Mouse (Mus musculus): ENCODE data around the gene Znrf4. TPM values are rescaled to one million over a fixed set of nuclear protein-coding genes. Genes with fewer than 3 reads are reported as not detected.

The Znrf4 gene
- polyA plus RNA-seq, 1 experiment = not detected

GRCm38 (mm10) chr17:56515690-56516410 is 3.6 kb upstream of the Znrf4 start:
- Histone ChIP-seq H3K27me3 (ENCODE audit: control insufficient read depth, insufficient read depth, low read length, poor library complexity, severe bottlenecking) (peaks cover 7% of the 10 kb centered on the region; the same call in 1 of the 2 replicates), H3K27ac (ENCODE audit: insufficient read depth, low read length) (no peak overlapping the region), H3K4me3 (ENCODE audit: low read depth, low read length) (peak overlapping the region; percentile 26)

GRCm38 (mm10) chr17:56514916-56515315 is 2.7 kb upstream of the Znrf4 start:
- Histone ChIP-seq H3K4me3 (ENCODE audit: low read depth, low read length) (no peak overlapping the region), H3K36me3 (ENCODE audit: control insufficient read depth, insufficient read depth, low read length, poor library complexity, severe bottlenecking) (no peaks in the 10 kb centered on the region), H3K27me3 (ENCODE audit: control insufficient read depth, insufficient read depth, low read length, poor library complexity, severe bottlenecking) (peaks cover 7% of the 10 kb centered on the region; the same call in 1 of the 2 replicates), H3K27ac (ENCODE audit: insufficient read depth, low read length) (no peak overlapping the region), H3K4me1 (ENCODE audit: control insufficient read depth, insufficient read depth, low read length) (no peaks in the 10 kb centered on the region), H3K9ac (ENCODE audit: low read depth, poor library complexity, severe bottlenecking) (no peak overlapping the region), H3K9me3 (replicated peaks; ENCODE audit: control insufficient read depth, insufficient read depth, low read length, poor library complexity, severe bottlenecking) (no peaks in the 10 kb centered on the region)
- TF ChIP-seq EP300 (IDR thresholded peaks at IDR 0.05; ENCODE audit: insufficient read depth, low read depth, low read length) (no peak), CTCF (IDR thresholded peaks at IDR 0.05; ENCODE audit: low read depth, low read length) (no peak), POLR2A (IDR thresholded peaks at IDR 0.05; ENCODE audit: insufficient read depth, low read length) (no peak)

More at GRCm38 (mm10) chr17:56515690-56516410, 3.6 kb upstream of the Znrf4 start:
- no peak for TF ChIP-seq CTCF (IDR thresholded peaks at IDR 0.05; ENCODE audit: low read depth, low read length)
- TF ChIP-seq EP300 (IDR thresholded peaks at IDR 0.05; ENCODE audit: insufficient read depth, low read depth, low read length) = no peak
- TF ChIP-seq POLR2A (IDR thresholded peaks at IDR 0.05; ENCODE audit: insufficient read depth, low read length) = no peak
- Histone ChIP-seq H3K9ac (ENCODE audit: low read depth, poor library complexity, severe bottlenecking) (no peak overlapping the region), H3K9me3 (replicated peaks; ENCODE audit: control insufficient read depth, insufficient read depth, low read length, poor library complexity, severe bottlenecking) (no peaks in the 10 kb centered on the region), H3K36me3 (ENCODE audit: control insufficient read depth, insufficient read depth, low read length, poor library complexity, severe bottlenecking) (no peaks in the 10 kb centered on the region), H3K4me1 (ENCODE audit: control insufficient read depth, insufficient read depth, low read length) (no peaks in the 10 kb centered on the region)

GRCm38 (mm10) chr17:56514330-56514729 is 2.1 kb upstream of the Znrf4 start:
- H3K27ac ChIP-seq (ENCODE audit: insufficient read depth, low read length) = no peak overlapping the region
- TF ChIP-seq POLR2A (IDR thresholded peaks at IDR 0.05; ENCODE audit: insufficient read depth, low read length) = no peak
- no peak for TF ChIP-seq EP300 (IDR thresholded peaks at IDR 0.05; ENCODE audit: insufficient read depth, low read depth, low read length)
- TF ChIP-seq CTCF (IDR thresholded peaks at IDR 0.05; ENCODE audit: low read depth, low read length) = no peak
- H3K4me3 ChIP-seq (ENCODE audit: low read depth, low read length) = no peak overlapping the region
- H3K27me3 ChIP-seq (ENCODE audit: control insufficient read depth, insufficient read depth, low read length, poor library complexity, severe bottlenecking) = peaks cover 7% of the 10 kb centered on the region; the same call in 1 of the 2 replicates
- H3K9ac ChIP-seq (ENCODE audit: low read depth, poor library complexity, severe bottlenecking) = no peak overlapping the region
- H3K36me3 ChIP-seq (ENCODE audit: control insufficient read depth, insufficient read depth, low read length, poor library complexity, severe bottlenecking) = no peaks in the 10 kb centered on the region
- H3K4me1 ChIP-seq (ENCODE audit: control insufficient read depth, insufficient read depth, low read length) = peaks cover under 1% of the 10 kb centered on the region
- no peaks in the 10 kb centered on the region for H3K9me3 ChIP-seq (replicated peaks; ENCODE audit: control insufficient read depth, insufficient read depth, low read length, poor library complexity, severe bottlenecking)

GRCm38 (mm10) chr17:56511707-56512090 is 532 bp downstream of the Znrf4 start:
- H3K27ac ChIP-seq (ENCODE audit: insufficient read depth, low read length) = no peak overlapping the region

GRCm38 (mm10) chr17:56510970-56511706 is 1.1 kb downstream of the Znrf4 start:
- Histone ChIP-seq H3K4me3 (ENCODE audit: low read depth, low read length) (peak overlapping the region; percentile 20), H3K9me3 (replicated peaks; ENCODE audit: control insufficient read depth, insufficient read depth, low read length, poor library complexity, severe bottlenecking) (no peaks in the 10 kb centered on the region), H3K4me1 (ENCODE audit: control insufficient read depth, insufficient read depth, low read length) (peaks cover 8% of the 10 kb centered on the region), H3K9ac (ENCODE audit: low read depth, poor library complexity, severe bottlenecking) (peak overlapping the region; percentile 10; the same call in 1 of the 2 replicates), H3K27ac (ENCODE audit: insufficient read depth, low read length) (no peak overlapping the region), H3K36me3 (ENCODE audit: control insufficient read depth, insufficient read depth, low read length, poor library complexity, severe bottlenecking) (no peaks in the 10 kb centered on the region), H3K27me3 (ENCODE audit: control insufficient read depth, insufficient read depth, low read length, poor library complexity, severe bottlenecking) (peaks cover 7% of the 10 kb centered on the region; the same call in 1 of the 2 replicates)
- TF ChIP-seq CTCF (IDR thresholded peaks at IDR 0.05; ENCODE audit: low read depth, low read length) (no peak), POLR2A (IDR thresholded peaks at IDR 0.05; ENCODE audit: insufficient read depth, low read length) (no peak), EP300 (IDR thresholded peaks at IDR 0.05; ENCODE audit: insufficient read depth, low read depth, low read length) (no peak)

More at GRCm38 (mm10) chr17:56511707-56512090, 532 bp downstream of the Znrf4 start:
- Histone ChIP-seq H3K9me3 (replicated peaks; ENCODE audit: control insufficient read depth, insufficient read depth, low read length, poor library complexity, severe bottlenecking) (no peaks in the 10 kb centered on the region), H3K4me3 (ENCODE audit: low read depth, low read length) (peak overlapping the region; percentile 20), H3K9ac (ENCODE audit: low read depth, poor library complexity, severe bottlenecking) (peak overlapping the region; percentile 10; the same call in 1 of the 2 replicates), H3K4me1 (ENCODE audit: control insufficient read depth, insufficient read depth, low read length) (peaks cover 5% of the 10 kb centered on the region), H3K36me3 (ENCODE audit: control insufficient read depth, insufficient read depth, low read length, poor library complexity, severe bottlenecking) (no peaks in the 10 kb centered on the region), H3K27me3 (ENCODE audit: control insufficient read depth, insufficient read depth, low read length, poor library complexity, severe bottlenecking) (peaks cover 7% of the 10 kb centered on the region; the same call in 1 of the 2 replicates)
- no peak for TF ChIP-seq EP300 (IDR thresholded peaks at IDR 0.05; ENCODE audit: insufficient read depth, low read depth, low read length)
- no peak for TF ChIP-seq CTCF (IDR thresholded peaks at IDR 0.05; ENCODE audit: low read depth, low read length)
- no peak for TF ChIP-seq POLR2A (IDR thresholded peaks at IDR 0.05; ENCODE audit: insufficient read depth, low read length)
